In genomic region chr4:122891597-122891996, GRCm38 (mm10) we compare ENCODE assay signal across 8 mouse cellular contexts. TPM values are rescaled to one million over a fixed set of nuclear protein-coding genes. Genes with fewer than 3 reads are reported as not detected.
DNase-seq lines count a peak whose midpoint lies in the region; ATAC-seq and TF ChIP-seq lines count a peak whose summit lies in the region.

No protein-coding gene starts in this region.

- no peaks in the 10 kb centered on the region for H3K9me3 ChIP-seq in lung, embryonic 14.5 days (ENCODE audit: low read depth, low read length)
- H3K9me3 ChIP-seq in forebrain, embryonic 16.5 days (ENCODE audit: control insufficient read depth, low read length), result no peaks in the 10 kb centered on the region
- no peaks in the 10 kb centered on the region for H3K9me3 ChIP-seq in midbrain, embryonic 14.5 days (ENCODE audit: control insufficient read depth, low read length)

- no peaks in the 10 kb centered on the region for H3K27me3 ChIP-seq in lung, embryonic 14.5 days (ENCODE audit: insufficient read depth, low read length)
- no peaks in the 10 kb centered on the region for H3K27me3 ChIP-seq in forebrain, embryonic 16.5 days (replicated peaks; ENCODE audit: control insufficient read depth, insufficient read depth, low read length)
- H3K27me3 ChIP-seq in midbrain, embryonic 14.5 days (ENCODE audit: control insufficient read depth, insufficient read depth, low read length), result no peaks in the 10 kb centered on the region

- H3K9ac ChIP-seq in lung, embryonic 14.5 days, result no peak overlapping the region
- H3K9ac ChIP-seq in forebrain, embryonic 16.5 days (replicated peaks; ENCODE audit: low read depth, low read length), result no peak overlapping the region
- H3K9ac ChIP-seq in midbrain, embryonic 14.5 days (replicated peaks; ENCODE audit: low read length), result no peak overlapping the region

- no peak overlapping the region for H3K4me2 ChIP-seq in lung, embryonic 14.5 days
- H3K4me2 ChIP-seq in forebrain, embryonic 16.5 days (ENCODE audit: low read length), result no peak overlapping the region
- no peak overlapping the region for H3K4me2 ChIP-seq in midbrain, embryonic 14.5 days (ENCODE audit: low read length)

- WGBS in lung, embryonic 14.5 days, result 44% methylated on average over 1 of the region's 1 CpGs
- WGBS in forebrain, embryonic 16.5 days, result 30% methylated on average over 1 of the region's 1 CpGs
- 13% methylated on average over 1 of the region's 1 CpGs for WGBS in midbrain, embryonic 14.5 days

- 0 out of 2 replicates have a peak, but pooled peaks cover 4% of the 10 kb centered on the region for H3K4me1 ChIP-seq in lung, embryonic 14.5 days (ENCODE audit: insufficient read depth)
- H3K4me1 ChIP-seq in forebrain, embryonic 16.5 days (replicated peaks; ENCODE audit: control insufficient read depth, insufficient read depth, low read length), result peaks cover 19% of the 10 kb centered on the region
- peaks cover 6% of the 10 kb centered on the region; the same call in 1 of the 2 replicates for H3K4me1 ChIP-seq in midbrain, embryonic 14.5 days (ENCODE audit: control insufficient read depth, insufficient read depth, low read length)

- intact Hi-C loops in gastrocnemius, adult 2 months (cut with DNase I), result no loop called here

- TF ChIP-seq CTCF in gastrocnemius, adult 2 months (IDR thresholded peaks at IDR 0.05), result no peak
- TF ChIP-seq CTCF in lung, embryonic 14.5 days (IDR thresholded peaks at IDR 0.05; ENCODE audit: low read depth), result no peak

- ATAC-seq in lung, embryonic 14.5 days (ENCODE audit: insufficient read depth), result no peak
- ATAC-seq in forebrain, embryonic 16.5 days, result no peak
- no peak for ATAC-seq in midbrain, embryonic 14.5 days (ENCODE audit: low FRiP score, low TSS enrichment)

- H3K27ac ChIP-seq in gastrocnemius, adult 2 months, result peak overlapping the region; percentile 65
- H3K27ac ChIP-seq in lung, embryonic 14.5 days (ENCODE audit: low read depth), result peak overlapping the region; percentile 65
- H3K27ac ChIP-seq in forebrain, embryonic 16.5 days (ENCODE audit: low read length), result peak overlapping the region; percentile 81
- H3K27ac ChIP-seq in midbrain, embryonic 14.5 days (replicated peaks; ENCODE audit: low read depth, low read length), result 0 out of 2 replicates have a peak overlapping the region, but pooled peaks have one; percentile 5

- H3K4me3 ChIP-seq in gastrocnemius, adult 2 months, result no peak overlapping the region
- H3K4me3 ChIP-seq in lung, embryonic 14.5 days (ENCODE audit: low read depth, low read length), result no peak overlapping the region
- H3K4me3 ChIP-seq in forebrain, embryonic 16.5 days (replicated peaks; ENCODE audit: low read length), result no peak overlapping the region
- H3K4me3 ChIP-seq in midbrain, embryonic 14.5 days (replicated peaks; ENCODE audit: low read depth, low read length), result no peak overlapping the region

- H3K36me3 ChIP-seq in lung, embryonic 14.5 days (ENCODE audit: insufficient read depth), result no peaks in the 10 kb centered on the region
- H3K36me3 ChIP-seq in forebrain, embryonic 16.5 days (ENCODE audit: control insufficient read depth, insufficient read depth), result no peaks in the 10 kb centered on the region
- no peaks in the 10 kb centered on the region for H3K36me3 ChIP-seq in midbrain, embryonic 14.5 days (ENCODE audit: control insufficient read depth, insufficient read depth, low read length)

- no peak for DNase-seq in gastrocnemius, adult 2 months
- no peak for DNase-seq in gastrocnemius, postnatal 10 days
- no peak for DNase-seq in lung, embryonic 14.5 days
- DNase-seq in lung, postnatal 4 days, result no peak
- no peak for DNase-seq in midbrain, embryonic 14.5 days
- DNase-seq in thymus, postnatal 10 days (ENCODE audit: low spot score in 2 of 2), result no peak
- no peak for DNase-seq in adipocyte (ENCODE audit: low spot score)

RNA-seq across cellular contexts. Expression of gene Cap1, which starts 5.7 kb away (rescaled TPM):
- 10 to 100 TPM; 17.4 to 25.5 TPM for total RNA-seq in gastrocnemius, adult 2 months (2021)
- 10 to 100 TPM; 46.1 to 64.2 TPM for total RNA-seq in gastrocnemius, postnatal 10 days (2021)
- polyA plus RNA-seq in lung, embryonic 14.5 days (2014; fragmentation: Nextera tagmentation; extraction: Ambion mirVana), result 79.9 and 80.6 TPM in 2 replicates
- polyA plus RNA-seq in forebrain, embryonic 16.5 days (2015; fragmentation: Nextera tagmentation; extraction: Ambion mirVana), result 77.5 and 80.8 TPM in 2 replicates
- 52.2 and 72.8 TPM in 2 replicates for polyA plus RNA-seq in midbrain, embryonic 14.5 days (2014; fragmentation: Nextera tagmentation; extraction: Ambion mirVana)

RNA-seq across cellular contexts. Expression of gene Ppt1, which starts 55.6 kb away (rescaled TPM):
- 10 to 100 TPM in 1 of 2 experiments, 1 to 10 TPM in 1; 9.1 to 13.6 TPM for total RNA-seq in gastrocnemius, adult 2 months (2021)
- 10 to 100 TPM; 21.2 to 24.6 TPM for total RNA-seq in gastrocnemius, postnatal 10 days (2021)
- polyA plus RNA-seq in lung, embryonic 14.5 days (2014; fragmentation: Nextera tagmentation; extraction: Ambion mirVana), result 61.0 and 65.7 TPM in 2 replicates
- 72.3 and 85.2 TPM in 2 replicates for polyA plus RNA-seq in forebrain, embryonic 16.5 days (2015; fragmentation: Nextera tagmentation; extraction: Ambion mirVana)
- 66.1 and 74.7 TPM in 2 replicates for polyA plus RNA-seq in midbrain, embryonic 14.5 days (2014; fragmentation: Nextera tagmentation; extraction: Ambion mirVana)

Comparison
In these comparisons a context has a peak if more than half of its experiments do, and no peak if none do; other contexts are left out.
1. H3K27ac ChIP-seq: peak in every context shown above with its lines; median percentile 81 in forebrain, embryonic 16.5 days; 65 in gastrocnemius, adult 2 months; 65 in lung, embryonic 14.5 days; 5 in midbrain, embryonic 14.5 days.